Mouse (Mus musculus): ENCODE results near the gene Rap1a. TPM values are rescaled to one million over a fixed set of nuclear protein-coding genes. Genes with fewer than 3 reads are reported as not detected.

Rap1a gene
- polyA plus RNA-seq, 1 experiment = 6.9 TPM

DNA sequence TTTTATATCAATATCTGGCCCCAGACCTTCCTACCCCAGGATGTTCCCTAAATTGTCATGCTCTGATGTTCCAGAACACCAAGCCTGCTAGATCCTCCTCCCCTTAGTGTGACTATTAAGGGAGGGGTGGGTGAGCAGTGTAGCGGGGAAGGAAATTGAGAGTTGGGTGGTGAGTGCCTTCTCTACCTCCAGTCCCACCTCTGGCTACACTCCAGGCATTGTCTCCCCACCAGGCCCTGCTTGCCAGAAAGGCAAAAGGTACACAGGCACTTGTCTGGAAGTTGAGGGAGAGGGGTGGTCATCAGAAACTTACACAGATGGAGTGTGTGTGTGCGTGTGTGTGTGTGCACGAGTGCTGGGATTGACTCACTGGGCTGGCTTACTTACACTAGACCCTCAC is 78.6 kb downstream of the Rap1a start:
- no peak overlapping the region for H3K27ac ChIP-seq (ENCODE audit: control insufficient read depth, insufficient read depth, low read depth, low read length)
- no peak for TF ChIP-seq CTCF (IDR thresholded peaks at IDR 0.05; ENCODE audit: control insufficient read depth, insufficient read depth, insufficient replicate concordance, low read depth, low read length)
- TF ChIP-seq POLR2A (IDR thresholded peaks at IDR 0.05; ENCODE audit: control insufficient read depth, low read depth, low read length) = no peak
- no peak overlapping the region for H3K4me3 ChIP-seq (ENCODE audit: control insufficient read depth, low read depth, low read length)
- no peaks in the 10 kb centered on the region for H3K4me1 ChIP-seq (ENCODE audit: control insufficient read depth, insufficient read depth, low read length)
- H3K36me3 ChIP-seq (ENCODE audit: control insufficient read depth, insufficient read depth, low read length) = no peaks in the 10 kb centered on the region
- H3K27me3 ChIP-seq (ENCODE audit: control insufficient read depth, insufficient read depth, low read length) = no peaks in the 10 kb centered on the region

DNA sequence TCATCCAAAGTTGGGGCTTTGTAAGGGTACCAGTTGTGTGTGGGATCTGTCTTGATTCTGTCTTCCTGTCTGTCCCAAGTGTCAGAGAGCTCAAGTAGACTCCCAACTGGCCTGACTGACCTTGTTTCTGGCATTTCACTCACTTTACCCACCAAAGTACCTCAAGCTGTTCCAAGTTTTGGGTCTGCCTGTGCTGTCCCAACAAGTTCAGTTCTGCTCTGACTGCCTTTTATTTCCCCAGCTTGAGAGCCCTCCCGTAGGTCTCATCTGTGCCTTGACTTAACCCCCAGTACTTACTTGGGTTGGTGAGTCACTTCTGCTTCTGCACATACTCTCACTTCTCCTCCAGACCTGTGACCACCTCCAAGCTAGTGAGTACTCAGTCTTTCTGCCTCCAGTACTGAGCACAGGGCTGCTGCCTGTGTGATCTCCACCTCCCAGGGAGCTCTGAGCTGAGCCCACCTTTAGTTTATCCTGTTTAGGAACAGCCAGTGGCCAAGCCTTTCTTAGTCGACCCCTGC is 79.4 kb downstream of the Rap1a start:
- Histone ChIP-seq H3K27ac (ENCODE audit: control insufficient read depth, insufficient read depth, low read depth, low read length) (no peak overlapping the region), H3K4me1 (ENCODE audit: control insufficient read depth, insufficient read depth, low read length) (no peaks in the 10 kb centered on the region; the same call in 1 of the 2 replicates), H3K4me3 (ENCODE audit: control insufficient read depth, low read depth, low read length) (no peak overlapping the region), H3K36me3 (ENCODE audit: control insufficient read depth, insufficient read depth, low read length) (no peaks in the 10 kb centered on the region), H3K27me3 (ENCODE audit: control insufficient read depth, insufficient read depth, low read length) (no peaks in the 10 kb centered on the region)
- no peak for TF ChIP-seq CTCF (IDR thresholded peaks at IDR 0.05; ENCODE audit: control insufficient read depth, insufficient read depth, insufficient replicate concordance, low read depth, low read length)

DNA sequence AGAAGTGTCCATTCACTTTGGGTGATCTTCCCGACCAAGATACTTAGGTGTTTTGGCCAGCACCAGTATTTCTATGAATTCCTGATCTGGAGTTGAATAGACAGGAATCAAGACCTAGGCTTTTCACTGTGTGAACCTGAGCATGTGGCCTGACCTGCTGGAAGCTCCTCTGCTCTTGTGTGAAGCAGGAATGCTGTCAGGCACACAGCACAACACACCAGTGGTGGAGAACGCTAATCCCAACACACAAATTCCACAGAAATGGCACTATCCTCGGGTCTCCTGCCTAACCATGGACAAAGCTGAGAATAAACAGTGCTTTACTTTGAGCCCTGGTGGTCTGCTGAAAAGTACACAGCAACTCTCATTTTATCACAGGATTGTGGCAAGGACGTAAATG is 80.6 kb downstream of the Rap1a start:
- H3K4me3 ChIP-seq (ENCODE audit: control insufficient read depth, low read depth, low read length) = no peak overlapping the region
- H3K4me1 ChIP-seq (ENCODE audit: control insufficient read depth, insufficient read depth, low read length) = no peaks in the 10 kb centered on the region; the same call in 1 of the 2 replicates
- H3K27me3 ChIP-seq (ENCODE audit: control insufficient read depth, insufficient read depth, low read length) = no peaks in the 10 kb centered on the region
- TF ChIP-seq POLR2A (IDR thresholded peaks at IDR 0.05; ENCODE audit: control insufficient read depth, low read depth, low read length) = no peak
- H3K27ac ChIP-seq (ENCODE audit: control insufficient read depth, insufficient read depth, low read depth, low read length) = no peak overlapping the region
- no peaks in the 10 kb centered on the region for H3K36me3 ChIP-seq (ENCODE audit: control insufficient read depth, insufficient read depth, low read length)

DNA sequence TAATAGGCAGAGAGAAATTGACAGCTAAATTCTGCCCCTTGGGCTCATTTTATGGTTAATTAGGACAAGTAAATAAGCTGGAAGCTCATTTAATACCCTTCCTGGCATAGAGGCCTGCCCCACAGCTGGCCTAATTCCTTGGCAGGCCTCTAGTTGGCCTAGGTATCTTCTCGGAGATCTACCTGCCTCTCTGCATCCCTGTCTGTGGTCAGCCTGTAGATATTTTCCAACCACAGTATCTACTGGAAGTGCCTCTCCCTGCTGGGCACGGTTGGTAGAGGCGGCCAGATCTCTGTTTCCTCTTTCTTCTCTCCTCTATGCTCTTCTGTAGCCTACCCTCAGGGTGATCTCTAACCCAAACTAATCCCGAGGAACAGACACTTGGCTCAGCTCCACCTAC is 81.2 kb downstream of the Rap1a start:
- Histone ChIP-seq H3K27ac (ENCODE audit: control insufficient read depth, insufficient read depth, low read depth, low read length) (no peak overlapping the region), H3K4me1 (ENCODE audit: control insufficient read depth, insufficient read depth, low read length) (no peaks in the 10 kb centered on the region; the same call in 1 of the 2 replicates), H3K4me3 (ENCODE audit: control insufficient read depth, low read depth, low read length) (no peak overlapping the region), H3K36me3 (ENCODE audit: control insufficient read depth, insufficient read depth, low read length) (no peaks in the 10 kb centered on the region), H3K27me3 (ENCODE audit: control insufficient read depth, insufficient read depth, low read length) (no peaks in the 10 kb centered on the region)
- TF ChIP-seq CTCF (IDR thresholded peaks at IDR 0.05; ENCODE audit: control insufficient read depth, insufficient read depth, insufficient replicate concordance, low read depth, low read length) = no peak
- no peak for TF ChIP-seq POLR2A (IDR thresholded peaks at IDR 0.05; ENCODE audit: control insufficient read depth, low read depth, low read length)

DNA sequence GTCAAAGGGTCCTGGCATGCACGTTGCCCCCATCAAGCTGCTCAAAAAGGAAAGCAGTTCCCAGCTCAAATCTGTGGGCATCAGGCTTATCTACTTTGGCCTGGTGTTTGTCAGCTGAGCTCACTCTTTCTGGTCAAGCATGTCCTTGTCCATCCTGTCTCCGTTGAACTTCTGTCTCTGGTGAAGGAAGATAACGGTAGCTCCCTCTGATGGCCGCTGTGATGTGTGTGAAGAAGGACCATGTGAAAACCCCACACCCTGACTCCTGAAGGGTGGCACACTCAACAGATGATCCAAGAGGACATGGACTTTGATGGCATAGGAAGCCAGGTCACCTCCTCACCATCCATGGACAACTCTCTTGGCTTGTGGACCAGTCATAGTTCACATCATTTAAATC is 82.4 kb downstream of the Rap1a start:
- no peak overlapping the region for H3K27ac ChIP-seq (ENCODE audit: control insufficient read depth, insufficient read depth, low read depth, low read length)
- H3K4me3 ChIP-seq (ENCODE audit: control insufficient read depth, low read depth, low read length) = no peak overlapping the region
- TF ChIP-seq CTCF (IDR thresholded peaks at IDR 0.05; ENCODE audit: control insufficient read depth, insufficient read depth, insufficient replicate concordance, low read depth, low read length) (no peak), POLR2A (IDR thresholded peaks at IDR 0.05; ENCODE audit: control insufficient read depth, low read depth, low read length) (no peak)
- H3K4me1 ChIP-seq (ENCODE audit: control insufficient read depth, insufficient read depth, low read length) = no peaks in the 10 kb centered on the region; the same call in 1 of the 2 replicates
- no peaks in the 10 kb centered on the region for H3K36me3 ChIP-seq (ENCODE audit: control insufficient read depth, insufficient read depth, low read length)
- no peaks in the 10 kb centered on the region for H3K27me3 ChIP-seq (ENCODE audit: control insufficient read depth, insufficient read depth, low read length)

DNA sequence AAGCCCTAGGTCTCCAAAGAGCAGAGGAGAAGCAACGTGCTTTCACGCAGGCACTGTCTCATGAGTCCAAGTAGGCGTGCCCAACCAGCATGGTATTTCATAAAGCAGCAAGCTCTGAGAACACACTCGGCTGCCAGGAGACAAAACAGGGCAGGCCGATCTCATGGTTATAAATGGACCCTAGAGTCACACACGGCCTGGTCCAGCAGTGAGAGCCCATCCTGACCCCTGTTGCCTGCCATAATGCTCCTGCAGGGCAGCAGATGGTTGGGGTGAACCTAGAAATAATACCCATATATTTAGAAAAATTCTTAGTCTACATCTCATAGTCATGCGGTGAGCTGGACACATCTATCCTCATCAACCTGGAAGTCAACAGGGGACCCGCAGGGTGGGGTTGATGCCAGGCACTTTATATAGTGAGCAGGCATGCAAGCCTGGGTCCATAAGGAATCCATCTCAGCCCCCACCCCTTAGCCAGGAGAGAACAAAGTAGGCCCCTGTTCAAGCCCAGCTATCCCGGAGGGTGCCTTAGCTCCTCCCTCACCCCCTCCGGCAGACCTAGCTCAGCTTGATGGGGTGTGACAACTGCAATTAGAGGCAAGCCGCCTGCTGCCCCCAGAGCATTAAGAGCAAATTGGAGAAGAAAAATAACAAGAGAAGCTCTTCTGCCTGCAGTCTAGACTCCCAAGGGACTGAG is 83.1 kb downstream of the Rap1a start:
- no peaks in the 10 kb centered on the region for H3K36me3 ChIP-seq (ENCODE audit: control insufficient read depth, insufficient read depth, low read length)
- H3K27me3 ChIP-seq (ENCODE audit: control insufficient read depth, insufficient read depth, low read length) = no peaks in the 10 kb centered on the region
- no peaks in the 10 kb centered on the region; the same call in 1 of the 2 replicates for H3K4me1 ChIP-seq (ENCODE audit: control insufficient read depth, insufficient read depth, low read length)
- TF ChIP-seq CTCF (IDR thresholded peaks at IDR 0.05; ENCODE audit: control insufficient read depth, insufficient read depth, insufficient replicate concordance, low read depth, low read length) = no peak
- TF ChIP-seq POLR2A (IDR thresholded peaks at IDR 0.05; ENCODE audit: control insufficient read depth, low read depth, low read length) = no peak
- no peak overlapping the region for H3K27ac ChIP-seq (ENCODE audit: control insufficient read depth, insufficient read depth, low read depth, low read length)
- H3K4me3 ChIP-seq (ENCODE audit: control insufficient read depth, low read depth, low read length) = no peak overlapping the region

DNA sequence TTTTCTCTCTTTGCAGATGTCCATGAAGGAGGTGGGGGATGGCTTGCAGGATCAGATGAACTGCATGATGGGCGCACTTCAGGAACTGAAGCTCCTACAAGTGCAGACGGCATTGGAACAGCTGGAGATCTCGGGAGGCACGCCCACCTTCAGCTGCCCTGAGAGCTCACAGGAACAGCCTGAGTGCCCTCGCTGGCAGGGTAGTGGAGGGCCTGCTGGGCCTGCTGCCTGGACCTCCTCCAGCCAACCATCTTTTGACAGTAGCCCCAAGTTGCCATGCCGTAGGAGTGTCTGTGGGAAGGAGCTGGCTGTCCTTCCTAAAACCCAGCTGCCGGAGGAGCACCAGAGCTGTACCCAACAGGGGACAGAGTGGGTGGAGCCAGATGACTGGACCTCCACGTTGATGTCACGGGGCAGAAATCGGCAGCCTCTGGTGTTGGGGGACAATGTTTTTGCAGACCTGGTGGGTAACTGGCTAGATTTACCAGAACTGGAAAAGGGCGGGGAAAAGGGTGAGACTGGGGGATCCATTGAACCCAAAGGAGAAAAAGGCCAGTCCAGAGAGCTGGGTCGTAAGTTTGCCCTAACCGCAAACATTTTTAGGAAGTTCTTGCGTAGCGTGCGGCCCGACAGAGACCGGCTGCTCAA is 84.7 kb downstream of the Rap1a start:
- no peaks in the 10 kb centered on the region for H3K27me3 ChIP-seq (ENCODE audit: control insufficient read depth, insufficient read depth, low read length)
- H3K4me3 ChIP-seq (ENCODE audit: control insufficient read depth, low read depth, low read length) = no peak overlapping the region
- H3K4me1 ChIP-seq (ENCODE audit: control insufficient read depth, insufficient read depth, low read length) = no peaks in the 10 kb centered on the region; the same call in 1 of the 2 replicates
- TF ChIP-seq CTCF (IDR thresholded peaks at IDR 0.05; ENCODE audit: control insufficient read depth, insufficient read depth, insufficient replicate concordance, low read depth, low read length) = no peak
- no peak for TF ChIP-seq POLR2A (IDR thresholded peaks at IDR 0.05; ENCODE audit: control insufficient read depth, low read depth, low read length)
- no peaks in the 10 kb centered on the region for H3K36me3 ChIP-seq (ENCODE audit: control insufficient read depth, insufficient read depth, low read length)
- H3K27ac ChIP-seq (ENCODE audit: control insufficient read depth, insufficient read depth, low read depth, low read length) = no peak overlapping the region

All from testis, adult 2 months (tissue).